Mouse (Mus musculus) ZHBTc4 (cell line): ENCODE results near the gene Usp18.

ENCODE experiments used
- DNase-seq: peaks from one replicate; pipeline ENCODE4 v3.0.0-alpha.2; 2011; ENCODE audit warnings: low read depth, low spot score

Usp18 gene

DNA sequence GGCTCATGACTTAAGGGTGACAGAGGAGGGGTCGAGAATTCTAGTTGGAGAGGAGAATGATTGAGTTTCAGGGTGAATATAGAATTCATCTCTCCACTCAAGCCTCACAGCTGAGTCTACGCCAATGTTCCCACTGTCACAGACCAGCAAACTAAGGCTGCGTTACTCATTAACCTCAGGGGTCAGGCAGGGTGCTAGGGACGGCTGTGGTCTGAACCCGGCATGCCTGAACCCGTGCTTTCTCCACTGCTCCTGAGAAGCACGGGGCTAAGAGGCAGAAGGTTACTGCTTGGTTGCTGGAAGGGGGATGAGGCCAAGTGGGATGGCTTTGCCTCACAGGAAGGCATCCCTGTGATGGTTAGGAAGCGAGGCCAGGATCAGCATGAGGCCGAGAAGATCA, 54.8 kb downstream of the Usp18 start:
- no peak for DNase-seq

DNA sequence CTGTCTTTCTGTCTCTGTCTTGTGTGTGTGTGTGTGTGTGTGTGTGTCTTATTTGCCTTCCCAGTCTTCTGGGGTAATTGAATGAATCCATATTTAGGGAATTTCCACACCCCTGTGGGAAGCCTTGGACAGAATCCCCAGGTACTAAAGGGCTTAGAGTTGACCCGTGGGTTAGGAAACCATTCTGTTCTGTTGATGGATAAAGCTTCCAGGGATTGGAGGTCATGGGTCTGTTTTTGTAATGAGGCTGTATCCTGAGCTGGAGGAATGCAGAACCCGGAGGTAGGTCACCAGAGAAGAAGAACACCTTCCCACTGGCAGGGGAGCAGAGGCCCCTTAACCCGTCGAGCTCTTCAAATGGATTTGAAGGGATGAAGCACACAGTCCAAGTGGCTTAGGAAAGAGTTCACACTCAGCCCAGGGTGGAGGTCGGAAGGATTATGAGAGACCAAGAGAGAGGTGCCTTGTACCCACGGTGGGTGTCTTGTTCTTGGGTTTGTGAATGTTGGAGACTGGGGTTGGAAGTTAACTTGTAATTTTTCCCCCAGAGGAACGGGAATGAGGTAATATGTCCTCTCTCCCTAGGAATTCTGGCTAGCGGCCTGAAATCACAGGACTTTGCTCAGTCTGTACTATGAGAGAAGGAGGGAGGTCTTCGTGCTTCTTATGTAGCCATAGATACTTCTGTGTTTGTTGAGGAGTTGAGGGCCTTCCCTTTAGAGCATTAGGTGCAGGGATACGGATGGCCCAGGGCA, 57.9 kb downstream of the Usp18 start:
- DNase-seq: no peak

DNA sequence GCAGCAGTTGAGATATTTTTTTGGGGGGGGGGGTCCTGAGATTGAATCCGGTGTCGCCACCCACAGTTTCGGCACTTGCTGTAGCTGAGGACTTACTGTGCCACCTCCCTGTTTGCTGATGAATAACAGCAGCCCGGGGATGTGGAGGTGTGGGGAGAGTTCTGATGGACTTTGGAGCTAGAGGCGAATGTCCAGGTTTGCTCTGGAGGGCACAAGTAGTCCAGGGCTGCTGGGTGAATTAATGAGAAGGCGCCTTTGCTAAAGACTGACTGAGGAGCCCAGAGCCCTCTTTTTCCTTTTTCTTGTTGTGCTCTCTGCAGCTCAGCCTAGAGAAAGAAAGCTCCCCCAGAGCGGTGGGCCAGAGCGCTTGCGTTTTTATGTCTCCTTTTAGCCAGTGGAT, 58.9 kb downstream of the Usp18 start:
- no peak for DNase-seq

DNA sequence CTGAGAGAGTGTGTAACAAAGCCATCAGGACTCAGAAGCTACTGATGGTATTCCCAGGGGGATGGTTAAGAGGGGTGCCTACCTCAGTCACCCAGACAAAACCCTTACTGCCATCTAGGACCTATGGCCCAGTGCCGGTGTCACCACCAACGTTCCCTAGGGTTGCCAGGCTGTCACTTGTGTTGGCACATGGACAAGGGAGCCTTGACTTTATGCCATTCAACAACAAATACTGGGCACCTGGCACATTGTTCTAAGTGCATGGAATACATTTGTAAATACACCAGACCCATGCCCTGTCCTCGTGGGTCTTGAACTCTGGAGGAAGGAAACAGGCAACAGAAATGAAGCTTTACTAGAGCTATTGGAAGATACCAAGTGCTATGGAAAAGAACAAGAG, 59.9 kb downstream of the Usp18 start:
- no peak for DNase-seq

DNA sequence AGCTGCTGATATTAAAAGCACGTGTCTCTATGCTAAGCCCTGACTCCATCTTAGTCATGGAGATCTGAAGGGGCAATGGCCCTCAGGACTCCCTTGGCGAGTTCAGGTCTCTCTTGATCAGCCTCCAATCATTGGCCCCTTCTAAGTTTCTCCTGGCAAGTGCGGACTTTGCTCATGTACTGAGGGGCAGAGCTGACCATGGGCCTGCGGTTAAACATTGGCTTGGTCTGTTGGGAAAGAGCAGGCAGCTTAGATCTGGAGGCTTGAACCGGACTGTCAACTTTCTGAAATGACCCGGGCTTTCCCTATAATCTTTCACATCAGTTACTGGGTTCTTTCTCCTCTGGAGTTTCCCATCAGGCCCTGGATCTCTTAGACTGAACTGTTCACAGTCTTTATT, 65.3 kb downstream of the Usp18 start:
- no peak for DNase-seq

DNA sequence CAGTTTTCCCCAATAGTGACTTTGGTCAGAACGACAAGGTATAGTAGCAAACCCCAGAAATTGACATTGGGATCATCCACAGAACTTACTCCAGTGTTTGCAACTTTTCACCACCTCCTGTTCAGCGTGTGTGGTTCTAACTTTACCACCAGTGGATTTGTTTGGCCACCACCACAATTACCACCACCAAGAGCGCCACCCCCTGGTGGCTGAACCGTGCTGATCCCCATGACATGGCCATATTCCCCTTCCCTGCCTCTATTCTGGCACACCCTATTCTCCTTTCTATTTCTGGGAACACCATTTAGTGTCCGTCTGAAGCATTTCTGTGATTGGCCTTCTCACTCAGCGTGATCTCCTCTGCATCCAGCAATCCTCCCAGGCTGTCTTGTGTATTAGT, 73.4 kb downstream of the Usp18 start:
- DNase-seq: peak; percentile 15
